Mouse (Mus musculus): ENCODE data around the gene Yeats4.

DNA sequence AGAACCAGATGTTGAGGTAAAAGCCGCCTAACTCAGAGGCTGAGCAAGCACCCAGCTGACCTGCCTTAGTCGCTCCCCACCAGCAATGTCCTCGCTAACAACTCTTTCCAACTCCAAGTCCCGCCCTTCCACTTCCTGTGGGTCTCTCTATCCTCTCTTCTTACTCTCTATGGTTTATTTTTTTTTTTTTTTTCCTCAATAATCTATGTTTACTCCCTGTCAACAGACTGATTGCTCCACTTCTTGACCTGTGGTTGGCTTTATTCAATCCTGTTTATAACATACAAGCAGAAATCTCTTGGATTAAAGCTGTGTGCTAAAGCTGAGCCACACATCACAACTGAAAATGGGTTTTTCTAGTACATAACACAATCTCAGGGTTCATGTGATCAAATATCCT lies 28.6 kb downstream of the Yeats4 start:
- TF ChIP-seq KAT2A (IDR thresholded peaks at IDR 0.05; ENCODE audit: insufficient replicate concordance, low read length), result no peak
- TF ChIP-seq NRF1 (IDR thresholded peaks at IDR 0.05; ENCODE audit: low read depth, low read length), result no peak
- no peak for TF ChIP-seq ZMIZ1 (IDR thresholded peaks at IDR 0.05; ENCODE audit: low read depth, low read length)
- no peak for TF ChIP-seq ZKSCAN1 (IDR thresholded peaks at IDR 0.05; ENCODE audit: borderline replicate concordance, low read depth, low read length)
